9 mouse cellular contexts compared by ENCODE assay signal in the genomic region with DNA sequence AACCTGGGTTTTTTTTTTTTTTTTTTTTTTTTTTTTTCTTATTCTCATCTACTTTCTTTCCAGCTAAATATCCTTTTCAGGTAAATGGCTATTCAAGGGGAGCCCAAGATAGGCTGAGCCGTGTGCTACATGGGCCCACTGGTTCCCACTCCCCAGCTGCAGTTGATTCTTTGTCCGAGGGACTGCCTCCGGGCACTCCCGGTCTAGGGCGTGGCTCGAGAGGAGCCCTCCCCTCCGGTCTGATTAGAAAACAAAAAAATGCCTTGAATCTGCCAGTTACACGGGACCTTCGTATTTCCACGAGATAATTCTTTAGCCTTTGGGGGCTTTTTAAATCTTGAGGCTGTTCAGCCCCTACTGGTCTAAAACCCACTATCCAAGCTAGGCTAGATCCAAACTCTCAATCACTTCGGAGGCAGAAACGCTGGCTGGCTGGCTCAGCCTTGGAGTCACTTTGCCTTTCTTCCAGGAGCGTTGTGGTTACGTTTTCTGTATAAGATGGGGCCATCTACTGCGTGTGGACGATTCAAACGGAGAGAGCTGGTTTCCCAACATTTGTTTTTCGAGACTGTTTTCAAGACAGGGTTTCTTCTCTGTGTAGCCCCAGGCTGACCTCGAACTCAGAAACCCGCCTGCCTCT. TPM values are rescaled to one million over a fixed set of nuclear protein-coding genes. Genes with fewer than 3 reads are reported as not detected.
DNase-seq lines count a peak whose midpoint lies in the region; ATAC-seq lines count a peak whose summit lies in the region.
"Had no signal": no experiment of that assay in that cellular context is flagged by ENCODE, and none has a peak within 500 bp of the region (broad histone marks: within the 10 kb centered on the region; RNA-seq: fewer than 3 reads in every experiment).

No protein-coding gene starts in this region.

- intact Hi-C loops in left cerebral cortex, postnatal 10 days (cut with DNase I) = no loop called here

- no peak for ATAC-seq in forebrain, embryonic 12.5 days (ENCODE audit: low FRiP score)
- ATAC-seq in neural tube, embryonic 12.5 days (ENCODE audit: low FRiP score, low read depth) = no peak
- no peak for ATAC-seq in liver, embryonic 16.5 days (ENCODE audit: low read depth)

- H3K9ac ChIP-seq in forebrain, embryonic 12.5 days = no peak overlapping the region
- H3K9ac ChIP-seq in neural tube, embryonic 12.5 days = no peak overlapping the region
- H3K9ac ChIP-seq in liver, embryonic 16.5 days (ENCODE audit: low read depth, low read length) = no peak overlapping the region

- H3K4me3 ChIP-seq in forebrain, embryonic 10.5 days = peak overlapping the region; percentile 12; the same call in 1 of the 2 replicates
- H3K4me3 ChIP-seq in forebrain, embryonic 12.5 days (replicated peaks) = no peak overlapping the region
- H3K4me3 ChIP-seq in neural tube, embryonic 12.5 days = no peak overlapping the region
- H3K4me3 ChIP-seq in liver, embryonic 16.5 days (ENCODE audit: low read depth, low read length) = peak overlapping the region; percentile 34

- 52% methylated on average over 20 of the region's 20 CpGs for WGBS in forebrain, embryonic 10.5 days
- WGBS in forebrain, embryonic 12.5 days = 55% methylated on average over 20 of the region's 20 CpGs
- WGBS in neural tube, embryonic 12.5 days = 37% methylated on average over 20 of the region's 20 CpGs
- 16% methylated on average over 20 of the region's 20 CpGs for WGBS in liver, embryonic 16.5 days (ENCODE audit: insufficient replicate concordance)

- no peaks in the 10 kb centered on the region for H3K4me1 ChIP-seq in forebrain, embryonic 10.5 days
- 0 out of 2 replicates have a peak, but pooled peaks cover 3% of the 10 kb centered on the region for H3K4me1 ChIP-seq in forebrain, embryonic 12.5 days
- H3K4me1 ChIP-seq in neural tube, embryonic 12.5 days = no peaks in the 10 kb centered on the region
- H3K4me1 ChIP-seq in liver, embryonic 16.5 days (ENCODE audit: control insufficient read depth, low read depth, low read length) = no peaks in the 10 kb centered on the region

- no peak for DNase-seq in forebrain, embryonic 10.5 days (ENCODE audit: extremely low spot score, low spot score)
- DNase-seq in neural tube, embryonic 10.5 days (ENCODE audit: extremely low spot score, low spot score) = no peak
- DNase-seq in right cerebral cortex, postnatal 36 days (ENCODE audit: low spot score in 2 of 2) = no peak
- no peak for DNase-seq in left cerebral cortex, postnatal 10 days (ENCODE audit: extremely low spot score in 1 of 2, low spot score in 2 of 2)
- no peak for DNase-seq in cerebellum, postnatal 10 days

- peaks cover 15% of the 10 kb centered on the region for H3K27me3 ChIP-seq in forebrain, embryonic 10.5 days (ENCODE audit: poor library complexity, severe bottlenecking)
- peaks cover 5% of the 10 kb centered on the region; the same call in 1 of the 2 replicates for H3K27me3 ChIP-seq in forebrain, embryonic 12.5 days
- H3K27me3 ChIP-seq in neural tube, embryonic 12.5 days (replicated peaks) = no peaks in the 10 kb centered on the region
- H3K27me3 ChIP-seq in liver, embryonic 16.5 days (ENCODE audit: control insufficient read depth, insufficient read depth, low read depth, low read length) = no peaks in the 10 kb centered on the region

- no peak overlapping the region for H3K4me2 ChIP-seq in forebrain, embryonic 12.5 days
- H3K4me2 ChIP-seq in neural tube, embryonic 12.5 days (replicated peaks) = peak overlapping the region; percentile 20
- H3K4me2 ChIP-seq in liver, embryonic 16.5 days (ENCODE audit: low read depth, low read length) = peak overlapping the region; percentile 52

- H3K36me3 ChIP-seq in forebrain, embryonic 10.5 days (replicated peaks) = no peaks in the 10 kb centered on the region
- no peaks in the 10 kb centered on the region for H3K36me3 ChIP-seq in forebrain, embryonic 12.5 days (replicated peaks)
- H3K36me3 ChIP-seq in neural tube, embryonic 12.5 days = no peaks in the 10 kb centered on the region
- no peaks in the 10 kb centered on the region for H3K36me3 ChIP-seq in liver, embryonic 16.5 days (ENCODE audit: control insufficient read depth, insufficient read depth)

- H3K9me3 ChIP-seq in forebrain, embryonic 10.5 days = no peaks in the 10 kb centered on the region
- 0 out of 2 replicates have a peak, but pooled peaks cover 7% of the 10 kb centered on the region for H3K9me3 ChIP-seq in forebrain, embryonic 12.5 days
- 0 out of 2 replicates have a peak, but pooled peaks cover 4% of the 10 kb centered on the region for H3K9me3 ChIP-seq in neural tube, embryonic 12.5 days
- no peaks in the 10 kb centered on the region for H3K9me3 ChIP-seq in liver, embryonic 16.5 days (replicated peaks; ENCODE audit: control insufficient read depth, low read length)

- no peak overlapping the region for H3K27ac ChIP-seq in forebrain, embryonic 10.5 days
- H3K27ac ChIP-seq in forebrain, embryonic 12.5 days = no peak overlapping the region
- no peak overlapping the region for H3K27ac ChIP-seq in neural tube, embryonic 12.5 days
- no peak overlapping the region for H3K27ac ChIP-seq in liver, embryonic 16.5 days (ENCODE audit: low read length)

RNA-seq across cellular contexts. Expression of a gene that starts 1.4 kb away (rescaled TPM):
- not detected in 2 replicates for polyA plus RNA-seq in forebrain, embryonic 10.5 days (2016; fragmentation: Nextera tagmentation; extraction: Ambion mirVana)
- not detected in 2 replicates for polyA plus RNA-seq in forebrain, embryonic 12.5 days (2016; fragmentation: Nextera tagmentation; extraction: Ambion mirVana)
- polyA plus RNA-seq in neural tube, embryonic 12.5 days (2016; fragmentation: Nextera tagmentation; extraction: Ambion mirVana) = not detected in 2 replicates
- polyA plus RNA-seq in liver, embryonic 16.5 days (2015; fragmentation: Nextera tagmentation; extraction: Ambion mirVana) = not detected in 2 replicates
- not detected for total RNA-seq in left cerebral cortex, postnatal 10 days (2021)
- total RNA-seq: adrenal gland, postnatal 36 days had no signal

RNA-seq across cellular contexts. Expression of a gene that starts 17.7 kb away (rescaled TPM):
- polyA plus RNA-seq in forebrain, embryonic 10.5 days (2016; fragmentation: Nextera tagmentation; extraction: Ambion mirVana) = 0.09 TPM in 1 of 2 replicates, not detected in the other
- 0.12 TPM in 1 of 2 replicates, not detected in the other for polyA plus RNA-seq in forebrain, embryonic 12.5 days (2016; fragmentation: Nextera tagmentation; extraction: Ambion mirVana)
- not detected in 2 replicates for polyA plus RNA-seq in neural tube, embryonic 12.5 days (2016; fragmentation: Nextera tagmentation; extraction: Ambion mirVana)
- polyA plus RNA-seq in liver, embryonic 16.5 days (2015; fragmentation: Nextera tagmentation; extraction: Ambion mirVana) = 0.97 and 0.98 TPM in 2 replicates
- total RNA-seq in left cerebral cortex, postnatal 10 days (2021) = not detected
- total RNA-seq: adrenal gland, postnatal 36 days had no signal

RNA-seq across cellular contexts. Expression of a gene that starts 25.3 kb away (rescaled TPM):
- 1.4 and 1.5 TPM in 2 replicates for polyA plus RNA-seq in forebrain, embryonic 10.5 days (2016; fragmentation: Nextera tagmentation; extraction: Ambion mirVana)
- 1.6 and 1.9 TPM in 2 replicates for polyA plus RNA-seq in forebrain, embryonic 12.5 days (2016; fragmentation: Nextera tagmentation; extraction: Ambion mirVana)
- 1.2 and 2.1 TPM in 2 replicates for polyA plus RNA-seq in neural tube, embryonic 12.5 days (2016; fragmentation: Nextera tagmentation; extraction: Ambion mirVana)
- polyA plus RNA-seq in liver, embryonic 16.5 days (2015; fragmentation: Nextera tagmentation; extraction: Ambion mirVana) = 5.7 and 6.2 TPM in 2 replicates
- total RNA-seq in left cerebral cortex, postnatal 10 days (2021) = 1 to 10 TPM; 1.4 to 1.7 TPM

Comparison
In these comparisons a context has a peak if more than half of its experiments do, and no peak if none do; other contexts are left out.
1. H3K4me3 ChIP-seq: peak in forebrain, embryonic 10.5 days (single experiment) and liver, embryonic 16.5 days (single experiment); none in forebrain, embryonic 12.5 days (single experiment) and neural tube, embryonic 12.5 days (single experiment).